Mouse (Mus musculus) thymus, postnatal 14 days (tissue): ENCODE data around the gene Rgs6.

Experiments used
- DNase-seq: peaks from one replicate; pipeline ENCODE4 v3.0.0; 2021

Gene Rgs6

GRCm38 (mm10) chr12:82664598-82664997, 76.5 kb downstream of the Rgs6 start:
- DNase-seq = no peak

DNA sequence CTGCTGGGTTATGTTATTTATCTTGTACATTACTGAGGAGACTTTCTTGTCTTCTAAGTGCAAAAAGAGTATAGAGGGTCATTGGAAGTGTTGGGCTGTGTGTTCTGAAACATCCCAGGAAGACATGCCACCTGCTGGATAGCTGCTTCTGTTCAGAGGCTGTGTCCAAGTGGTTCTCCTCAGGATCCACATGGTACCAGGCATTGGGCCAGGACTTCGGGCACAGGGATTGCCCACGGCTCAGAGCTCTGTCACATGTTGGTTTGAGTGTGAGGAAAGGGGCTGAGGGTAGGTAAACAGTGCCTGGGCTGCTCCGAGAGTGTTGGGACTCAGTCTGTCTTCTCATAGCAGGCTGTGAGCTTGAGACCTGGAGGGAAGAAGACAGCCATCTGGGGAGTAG, 79.3 kb downstream of the Rgs6 start:
- DNase-seq = no peak

GRCm38 (mm10) chr12:82670201-82670737, 82.2 kb downstream of the Rgs6 start:
- no peak for DNase-seq

GRCm38 (mm10) chr12:82671591-82671990, 83.5 kb downstream of the Rgs6 start:
- no peak for DNase-seq

DNA sequence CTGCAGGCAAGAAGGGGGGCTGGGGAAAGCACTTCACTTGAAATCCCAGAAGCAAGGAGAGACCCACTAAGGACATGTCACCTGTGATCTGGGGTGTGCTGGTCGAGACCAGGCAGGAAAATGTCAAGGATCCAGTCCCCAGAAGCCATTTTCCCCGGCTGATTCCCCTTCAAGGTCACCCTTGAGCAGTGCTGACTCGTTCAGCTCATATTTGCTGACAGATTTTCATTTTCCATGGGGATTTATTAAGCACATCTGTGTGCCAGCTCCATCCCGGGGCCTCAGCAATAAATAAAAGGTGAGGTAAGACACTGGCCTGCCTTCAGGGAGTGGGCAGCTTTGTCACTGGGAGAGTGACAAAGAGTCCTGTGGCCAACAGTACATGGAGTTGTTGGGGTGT, 87.0 kb downstream of the Rgs6 start:
- DNase-seq = no peak

- no peak for DNase-seq
These were observed 98.9 kb downstream of the Rgs6 start for GRCm38 (mm10) chr12:82687015-82687414.

DNA sequence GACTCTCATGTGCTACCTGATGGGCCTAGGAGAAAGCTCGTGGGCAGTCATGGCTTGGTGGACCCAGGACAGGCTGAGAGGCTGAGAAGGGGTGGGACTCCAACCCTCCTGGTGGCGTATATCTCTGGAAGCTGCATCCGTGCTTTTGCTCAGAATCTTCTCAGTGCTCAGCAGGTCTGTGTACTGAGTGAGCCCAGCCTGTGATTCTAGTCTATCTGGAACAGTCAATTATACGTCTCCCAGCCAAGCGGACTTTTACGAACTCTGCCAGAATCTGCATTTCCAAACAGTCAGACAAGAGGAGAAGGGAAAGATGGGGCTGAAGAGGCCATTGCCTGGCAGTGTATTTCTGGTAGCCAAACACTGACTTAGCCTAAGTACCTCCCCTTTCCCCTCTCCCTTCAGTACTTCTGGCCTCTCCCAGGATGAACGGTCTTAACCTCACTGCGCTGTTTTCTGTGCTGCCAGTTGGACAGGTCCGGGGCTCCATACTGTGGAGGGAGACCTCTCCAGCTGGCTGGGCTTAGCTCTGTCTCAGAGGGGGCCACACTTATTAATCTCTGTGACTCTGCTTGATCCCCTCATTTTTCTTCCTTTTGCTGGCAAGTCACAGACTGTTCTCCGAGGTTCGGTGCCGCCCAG, 110.9 kb downstream of the Rgs6 start:
- no peak for DNase-seq

- no peak for DNase-seq
These were observed 111.4 kb downstream of the Rgs6 start for GRCm38 (mm10) chr12:82699528-82699905.

DNA sequence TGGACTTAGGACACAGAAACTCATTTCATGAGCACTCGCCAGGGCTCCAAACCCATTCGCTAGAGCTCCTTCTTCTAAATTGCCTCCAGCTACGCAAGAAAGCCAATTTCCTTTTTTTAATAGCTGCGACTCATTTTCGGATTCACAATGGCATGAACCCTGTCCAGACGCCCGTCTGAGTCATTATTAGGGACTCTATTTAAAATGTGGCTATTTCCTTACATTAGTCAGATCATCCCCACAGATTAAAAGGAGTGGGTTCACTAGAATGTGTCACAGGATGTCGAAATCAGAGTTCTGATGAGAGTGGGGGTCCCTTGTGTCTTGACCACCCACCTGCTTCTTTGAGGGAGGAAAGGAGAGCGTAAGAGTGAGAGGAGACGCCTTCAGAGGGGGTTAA, 112.1 kb downstream of the Rgs6 start:
- DNase-seq = no peak

- peak; percentile 9 for DNase-seq
These were observed 112.7 kb downstream of the Rgs6 start for GRCm38 (mm10) chr12:82700840-82701239.

GRCm38 (mm10) chr12:82701359-82701758, 113.3 kb downstream of the Rgs6 start:
- DNase-seq = no peak

DNA sequence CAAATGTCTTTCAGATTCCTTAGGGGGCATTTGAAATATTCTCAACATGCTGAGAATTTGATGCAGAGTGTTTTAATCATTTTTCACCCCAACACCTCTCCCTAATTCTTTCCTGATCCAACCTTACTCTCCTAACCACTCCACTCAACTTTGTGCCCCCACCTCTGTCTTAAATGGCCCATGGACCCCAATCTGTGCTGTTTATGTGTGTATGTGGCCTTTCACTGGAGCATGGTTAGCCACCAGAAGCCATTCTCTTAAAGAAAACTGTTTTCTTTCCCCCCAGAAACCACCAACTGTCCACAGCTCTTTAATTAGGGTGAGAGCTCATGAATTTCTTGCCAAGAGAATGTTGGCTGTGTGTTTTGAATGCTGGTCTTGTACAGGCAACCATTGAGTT, 122.3 kb downstream of the Rgs6 start:
- no peak for DNase-seq

DNA sequence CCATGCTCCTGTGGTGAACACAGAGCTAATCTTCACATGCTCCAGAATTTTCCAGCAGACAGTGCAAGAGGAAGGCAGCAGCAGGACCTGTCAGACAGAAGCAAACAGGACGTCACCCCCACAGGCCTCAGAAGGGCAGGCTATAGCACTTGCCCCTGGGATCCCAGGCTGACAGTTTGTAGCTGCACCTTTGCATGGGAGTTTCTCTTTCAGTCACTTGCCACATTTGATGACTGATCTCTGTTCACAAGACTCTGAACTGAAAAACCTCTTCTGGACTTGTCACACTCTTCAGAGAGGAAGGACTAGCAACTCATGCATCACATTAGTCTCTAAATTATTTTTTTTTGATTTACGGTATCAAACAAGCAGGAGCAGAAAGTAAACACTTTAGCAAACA, 126.2 kb downstream of the Rgs6 start:
- DNase-seq = no peak

GRCm38 (mm10) chr12:82723017-82723540, 135.0 kb downstream of the Rgs6 start:
- no peak for DNase-seq

DNA sequence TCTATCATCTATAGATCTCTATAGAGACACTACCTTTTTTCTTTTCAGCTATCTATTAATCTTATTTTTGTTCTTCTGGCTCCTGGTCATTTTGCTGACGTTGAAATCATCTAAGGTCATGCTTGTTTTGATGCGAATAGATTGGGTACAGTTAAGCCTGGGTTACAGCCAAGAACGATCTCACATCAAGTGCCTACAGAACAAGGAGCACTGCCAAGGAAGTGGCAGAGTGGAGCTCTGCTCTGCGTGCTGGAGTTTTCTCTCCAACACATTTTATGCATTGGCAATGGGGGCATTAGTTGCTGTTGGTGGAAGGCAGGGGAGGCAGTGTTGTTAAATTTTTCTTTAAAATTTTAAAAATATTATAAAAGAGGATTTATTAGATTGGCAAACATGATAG, 138.2 kb downstream of the Rgs6 start:
- no peak for DNase-seq

DNA sequence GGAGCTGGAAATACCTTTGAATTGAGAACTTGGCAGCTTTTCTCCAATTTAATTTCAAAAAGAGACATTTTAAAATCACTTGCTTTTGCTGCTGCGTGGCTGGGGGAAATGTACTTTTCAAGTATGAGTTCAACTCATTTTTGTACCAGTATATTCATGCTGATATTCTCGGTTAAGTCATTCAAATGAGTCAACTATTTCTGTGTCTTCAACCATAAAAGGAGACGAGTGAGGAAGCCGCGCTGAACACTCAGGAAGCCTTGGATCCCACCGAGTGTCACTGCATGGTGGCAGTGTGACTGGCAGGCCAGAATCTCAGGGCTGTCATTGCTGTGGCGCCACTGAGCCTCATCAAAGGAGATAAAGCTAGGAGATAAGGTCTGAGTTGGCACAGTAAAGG, 143.5 kb downstream of the Rgs6 start:
- DNase-seq = peak; percentile 4

GRCm38 (mm10) chr12:82742955-82743354, 154.9 kb downstream of the Rgs6 start:
- DNase-seq = no peak

DNA sequence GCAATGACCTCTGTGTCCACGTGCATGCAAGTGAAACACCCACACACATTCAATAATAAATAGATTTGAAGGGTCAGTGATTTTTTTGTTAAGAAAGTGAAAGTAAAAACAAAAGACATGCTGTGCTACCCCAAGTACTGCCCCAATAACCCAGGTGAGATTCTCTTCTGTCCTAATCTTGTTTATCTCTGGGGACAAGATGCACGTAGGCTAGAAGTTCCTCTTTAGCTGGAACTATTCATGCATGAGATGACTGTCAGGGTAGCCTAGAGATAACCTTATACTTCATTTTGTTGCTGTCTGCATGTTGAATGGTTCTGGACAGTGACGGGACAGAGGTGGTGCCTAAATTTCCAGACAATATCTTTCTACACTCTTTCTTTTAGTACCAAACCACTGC, 155.9 kb downstream of the Rgs6 start:
- DNase-seq = no peak

DNA sequence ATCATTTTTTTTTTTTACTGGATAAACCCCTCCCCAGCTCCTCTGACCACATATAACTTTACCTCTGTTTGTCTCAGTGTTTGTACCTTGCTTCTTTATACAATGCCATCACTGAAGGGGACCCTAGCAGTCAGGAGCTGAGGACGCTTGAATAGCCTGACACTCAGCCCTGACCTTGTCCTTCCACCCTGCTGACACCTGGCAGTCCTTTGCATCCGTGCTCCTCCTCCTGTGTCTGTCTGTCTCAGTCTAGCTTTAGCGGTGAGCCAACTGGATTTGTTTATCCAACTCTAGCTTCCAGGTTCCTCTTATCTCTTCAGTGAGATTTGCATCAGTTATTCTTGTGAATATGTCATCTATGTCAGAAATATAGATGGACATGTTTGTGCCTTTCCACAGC, 156.7 kb downstream of the Rgs6 start:
- DNase-seq = no peak

GRCm38 (mm10) chr12:82747099-82747498, 159.0 kb downstream of the Rgs6 start:
- DNase-seq = no peak

DNA sequence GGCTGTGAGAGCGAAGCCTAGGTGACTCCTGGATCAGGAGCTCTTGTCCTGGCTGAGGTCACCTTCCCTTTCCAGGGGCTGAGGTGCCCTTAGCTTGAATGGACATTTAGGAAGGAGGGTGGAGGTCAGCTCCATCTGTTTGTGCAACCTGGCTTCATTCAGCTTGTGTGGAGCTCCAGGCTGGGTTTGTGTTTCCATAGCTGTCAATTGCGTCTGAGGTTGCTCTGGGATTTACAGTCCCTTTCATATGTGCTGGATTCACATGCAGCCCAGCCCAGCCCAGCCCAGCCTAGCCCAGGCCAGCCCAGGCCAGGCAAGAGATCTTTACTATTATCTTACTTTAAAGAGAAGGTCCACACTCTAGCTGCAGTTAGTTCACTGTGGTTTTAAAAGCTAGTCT, 163.8 kb downstream of the Rgs6 start:
- no peak for DNase-seq

GRCm38 (mm10) chr12:82754501-82754900, 166.4 kb downstream of the Rgs6 start:
- DNase-seq = no peak

GRCm38 (mm10) chr12:82756756-82757155, 168.7 kb downstream of the Rgs6 start:
- DNase-seq = no peak

DNA sequence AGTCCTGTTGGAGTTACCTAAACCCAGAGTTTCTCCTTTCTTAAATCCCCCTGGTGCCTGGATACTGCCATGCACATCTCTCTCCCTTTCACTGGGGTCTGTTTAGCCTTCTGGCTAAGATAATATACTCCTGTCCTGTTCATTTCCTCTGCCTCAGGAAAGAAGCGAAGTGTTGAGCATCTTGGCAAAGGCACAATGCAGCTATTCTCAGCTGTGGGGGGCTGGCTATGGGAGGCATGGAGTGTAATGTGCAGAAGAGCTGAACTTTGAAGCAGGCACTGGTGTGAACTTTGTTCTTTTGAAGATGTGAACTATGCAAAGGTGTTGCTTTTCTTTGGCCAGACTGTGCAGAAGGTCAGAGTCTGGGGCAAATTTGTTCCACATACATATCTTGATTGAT, 169.3 kb downstream of the Rgs6 start:
- no peak for DNase-seq

GRCm38 (mm10) chr12:82762046-82762445, 174.0 kb downstream of the Rgs6 start:
- no peak for DNase-seq
